Mouse (Mus musculus) spleen, postnatal 14 days (tissue): Measurements from ENCODE around the gene Phospho2.

ENCODE experiments used
- DNase-seq, 2 experiments: peaks; one replicate each; pipeline ENCODE4 v3.0.0; 2021 to 2022; ENCODE audit warnings: low spot score in 2 of 2

Phospho2 gene

DNA sequence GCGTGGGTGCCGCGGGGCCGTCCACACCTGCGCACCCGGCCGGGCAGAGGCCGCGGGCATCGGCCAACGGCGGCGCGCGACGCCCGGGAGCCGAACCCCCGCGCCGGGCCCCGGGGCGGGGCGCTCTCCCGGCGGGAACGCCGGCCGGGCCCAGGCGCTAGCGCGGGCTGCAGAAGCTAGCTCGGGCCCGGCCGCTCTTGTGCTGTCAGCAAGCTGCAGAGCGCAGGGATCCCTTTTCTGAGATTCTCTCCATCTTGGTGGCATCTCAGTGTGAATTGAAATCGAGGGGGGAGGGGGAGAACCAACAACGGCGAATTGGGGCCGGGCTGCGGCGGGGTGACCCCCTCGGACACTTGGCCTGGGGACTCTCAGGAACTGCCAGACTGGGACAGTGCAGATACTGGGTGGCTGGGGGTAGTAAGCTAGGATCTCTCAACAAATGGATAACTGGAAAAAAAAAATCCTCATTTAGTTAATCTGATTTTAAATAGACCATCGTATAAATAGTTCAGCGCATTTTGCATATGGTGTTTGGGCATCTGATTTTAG is 33.8 kb downstream of the Phospho2 start:
- DNase-seq = peak in 1 of 2 experiments; percentile 17

DNA sequence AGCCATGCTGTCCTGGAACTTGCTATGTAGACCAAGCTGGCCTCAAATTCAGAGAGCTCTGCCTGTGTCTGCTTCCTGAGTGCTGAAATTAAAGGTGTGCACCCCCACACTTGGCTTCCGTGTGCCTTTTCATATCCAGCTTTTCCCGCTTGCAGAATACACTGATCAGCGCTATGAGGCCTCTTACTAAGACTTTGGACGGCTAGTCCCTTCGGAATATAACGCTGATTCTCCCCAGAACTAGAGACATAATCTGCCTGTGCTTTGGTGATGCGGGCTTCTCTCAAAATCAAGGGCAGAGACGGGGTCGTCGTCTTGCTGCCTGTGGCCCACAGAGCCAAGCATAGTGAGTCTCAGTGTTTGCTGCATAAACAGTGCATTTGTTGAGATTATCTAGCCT is 36.5 kb downstream of the Phospho2 start:
- no peak for DNase-seq

DNA sequence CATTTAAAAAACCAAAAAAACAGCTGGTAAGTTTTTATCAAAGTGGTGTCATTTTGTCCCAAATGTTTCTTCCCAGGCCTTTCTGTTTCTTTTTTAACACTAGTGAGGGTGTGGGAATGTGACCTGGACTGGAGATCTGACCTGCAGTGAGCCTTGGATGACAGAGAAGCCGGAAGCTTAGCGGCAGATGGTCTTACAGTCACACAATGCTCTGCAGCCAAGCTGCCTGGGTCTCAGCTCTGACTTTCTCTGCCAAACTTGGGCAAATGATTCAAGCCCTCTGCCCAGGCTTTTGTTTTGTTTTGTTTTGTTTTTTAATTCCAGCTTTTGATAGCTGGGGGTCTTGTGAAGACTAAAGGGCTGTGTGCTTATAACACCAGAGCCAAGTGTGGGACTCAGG is 37.0 kb downstream of the Phospho2 start:
- DNase-seq = no peak

DNA sequence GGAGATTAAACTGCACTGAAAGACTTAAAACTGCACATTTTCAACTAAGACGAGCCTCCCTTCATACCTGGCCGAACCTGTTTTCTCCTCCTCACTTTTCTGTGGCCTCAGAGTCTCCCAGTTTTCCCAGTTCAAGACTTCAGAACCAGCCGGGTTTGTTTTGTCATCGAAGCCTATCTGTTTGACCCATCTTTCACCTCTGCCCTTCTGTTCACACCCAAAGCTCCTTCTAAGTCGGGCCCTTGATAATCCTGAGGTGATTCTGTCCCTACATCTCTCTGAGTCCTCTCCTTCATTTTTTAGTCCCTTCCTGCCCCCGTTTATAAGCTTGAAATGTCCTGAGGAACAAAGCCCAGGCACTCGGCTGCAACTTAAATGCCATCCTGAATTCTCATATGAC is 38.6 kb downstream of the Phospho2 start:
- DNase-seq = no peak

DNA sequence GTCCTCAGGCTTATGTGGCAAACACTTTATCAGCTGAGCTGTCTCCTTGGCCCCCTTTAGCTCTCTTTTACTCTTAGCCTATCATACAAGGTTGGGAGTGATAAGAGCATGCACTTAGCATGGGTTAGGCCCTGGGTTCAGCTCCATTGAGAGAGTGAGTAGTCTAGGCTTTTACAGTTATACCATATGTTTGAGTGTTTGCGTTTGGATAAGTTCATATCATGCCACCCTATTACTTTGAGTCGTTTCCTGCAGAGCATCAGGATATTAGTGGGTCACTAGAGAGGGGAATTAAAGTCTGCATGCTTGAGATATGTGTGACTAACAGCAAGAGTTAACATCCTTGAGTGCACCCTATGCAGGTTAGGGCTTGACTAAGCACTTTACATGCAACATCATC is 40.3 kb downstream of the Phospho2 start:
- DNase-seq = no peak

DNA sequence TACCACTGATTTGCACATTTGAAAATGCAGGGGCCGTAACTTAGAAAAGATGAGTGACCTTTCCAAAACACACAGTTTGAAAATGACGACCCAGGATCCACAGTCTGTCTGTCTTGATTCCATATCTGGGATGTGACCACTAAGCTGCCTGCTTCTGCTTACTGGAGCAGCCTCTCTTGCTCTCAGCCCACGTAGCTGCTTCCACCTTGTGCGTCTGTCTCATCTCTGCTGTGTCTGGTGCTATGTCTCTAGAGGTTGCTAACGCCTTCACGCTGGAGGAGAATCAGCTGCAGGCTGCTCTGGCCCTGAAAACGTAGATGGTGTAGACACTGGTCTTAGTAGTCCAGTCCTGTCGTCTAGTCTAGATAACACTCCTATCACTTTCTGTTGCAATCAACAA is 40.7 kb downstream of the Phospho2 start:
- DNase-seq = no peak

DNA sequence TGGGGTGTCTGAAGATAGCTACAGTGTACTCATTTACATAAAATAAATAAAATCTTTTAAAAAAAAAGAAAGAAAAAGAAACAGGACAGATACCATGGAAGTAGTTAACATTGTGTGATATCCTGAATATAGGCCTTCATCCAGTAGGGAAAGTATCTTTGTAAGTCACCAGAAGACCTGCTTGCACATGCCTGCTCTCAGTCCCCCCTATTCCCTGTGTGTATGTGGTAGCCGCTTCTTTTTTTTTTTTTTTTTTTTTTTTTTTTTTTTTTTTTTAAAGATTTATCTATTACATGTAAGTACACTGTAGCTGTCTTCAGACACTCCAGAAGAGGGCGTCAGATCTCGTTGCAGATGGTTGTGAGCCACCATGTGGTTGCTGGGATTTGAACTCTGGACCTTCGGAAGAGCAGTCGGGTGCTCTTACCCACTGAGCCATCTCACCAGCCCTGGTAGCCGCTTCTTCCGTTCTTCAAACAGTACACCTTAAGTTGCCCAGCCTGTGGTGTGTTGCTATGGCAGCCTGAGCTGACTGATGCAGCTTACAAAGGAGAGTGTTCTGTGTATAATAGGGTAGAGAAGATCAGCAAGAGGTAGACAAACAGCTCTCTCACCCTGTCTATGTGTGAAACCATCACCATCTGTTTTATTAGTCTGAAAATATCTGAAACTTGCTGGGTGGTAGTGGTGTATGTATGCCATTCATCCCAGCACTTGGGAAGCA is 48.0 kb downstream of the Phospho2 start:
- DNase-seq = no peak

DNA sequence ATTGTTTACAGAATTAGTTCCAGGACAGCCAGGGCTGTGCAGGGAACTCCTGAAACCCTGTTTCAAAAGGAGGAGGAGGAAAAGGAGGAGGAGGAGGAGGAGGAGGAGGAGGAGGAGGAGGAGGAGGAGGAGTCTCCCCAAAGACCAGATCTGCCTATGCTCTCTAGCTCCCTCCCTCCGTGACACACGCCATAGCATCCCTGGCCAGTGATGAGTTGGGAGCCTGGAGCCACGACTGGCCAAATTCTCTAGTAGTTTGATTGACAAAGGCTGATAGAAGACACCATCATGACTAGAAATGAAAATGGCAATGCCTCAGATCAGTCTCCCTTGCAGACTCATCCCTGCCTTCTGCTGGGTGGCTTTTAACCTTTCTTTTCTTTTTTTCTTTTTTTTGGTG is 48.6 kb downstream of the Phospho2 start:
- no peak for DNase-seq

DNA sequence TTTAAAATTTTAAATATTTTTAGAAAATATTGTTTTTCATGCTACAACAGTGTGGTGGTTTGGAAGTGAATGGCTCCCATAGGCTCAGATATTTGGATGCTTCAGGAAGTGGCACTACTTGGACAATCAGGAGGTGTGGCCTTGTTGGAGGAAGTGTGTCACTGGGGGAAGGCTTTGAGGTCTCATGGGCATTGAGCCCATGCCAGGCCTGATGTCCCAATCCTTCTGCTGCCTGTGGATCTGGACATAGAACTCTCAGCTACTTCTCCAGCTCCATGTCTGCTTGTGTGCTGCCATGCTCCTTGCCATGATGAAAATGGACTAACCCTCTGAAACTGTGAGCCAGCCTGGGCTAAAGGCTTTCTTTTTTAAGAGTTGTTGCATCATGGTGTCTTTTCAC is 49.3 kb downstream of the Phospho2 start:
- no peak for DNase-seq

DNA sequence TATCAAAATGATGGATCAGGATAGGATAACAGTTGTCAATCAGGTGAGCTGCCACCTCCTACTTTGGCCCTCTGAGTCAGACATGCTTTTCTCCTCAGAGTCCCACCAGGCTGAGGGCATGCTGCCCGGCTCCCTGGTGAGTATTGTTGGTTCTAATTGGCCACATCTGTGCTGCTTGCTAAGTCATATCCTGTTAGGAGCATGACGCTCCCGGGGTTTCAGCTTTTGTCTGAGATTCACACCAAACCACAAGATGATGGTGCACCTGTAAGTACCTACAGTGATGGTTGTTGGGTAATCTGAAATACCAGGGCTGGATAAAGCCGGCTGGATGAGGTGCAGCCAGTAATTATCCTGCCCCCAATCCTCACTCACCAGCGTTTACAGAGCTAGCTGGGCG is 50.8 kb downstream of the Phospho2 start:
- no peak for DNase-seq

DNA sequence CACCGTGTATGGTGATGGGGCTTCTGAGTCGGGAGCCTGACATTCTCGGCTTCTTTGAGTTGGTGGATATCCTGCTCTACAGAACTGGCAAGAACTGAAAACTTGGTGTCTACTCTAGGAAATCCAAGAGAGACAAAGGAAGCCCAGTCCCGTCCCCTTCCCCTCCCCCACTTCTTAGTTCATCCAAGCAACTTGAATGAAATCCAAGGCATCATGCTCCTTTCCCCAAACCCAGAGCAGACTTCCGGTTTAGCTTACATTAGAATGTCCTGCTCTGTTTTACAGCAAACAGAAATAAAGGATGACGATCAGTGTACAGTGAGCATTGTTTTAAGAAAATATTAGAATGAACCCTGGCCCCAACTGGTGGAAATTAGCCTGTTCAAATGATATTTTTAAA is 59.8 kb downstream of the Phospho2 start:
- no peak for DNase-seq
